Mouse (Mus musculus): ENCODE results near the gene Cacfd1.

The Cacfd1 gene

GRCm38 (mm10) chr2:27025545-27025944 lies 15.8 kb downstream of the Cacfd1 start:
- in situ Hi-C loops (cut with MboI; ENCODE audit: low pct_unique_long_range_greater_than_20kb in 1 of 2, low sequenced_read_pairs in 2 of 2, unreplicated experiment in 1 of 2), result no loop called here

GRCm38 (mm10) chr2:27026332-27026731 lies 16.6 kb downstream of the Cacfd1 start:
- in situ Hi-C loops (cut with MboI; ENCODE audit: low pct_unique_long_range_greater_than_20kb in 1 of 2, low sequenced_read_pairs in 2 of 2, unreplicated experiment in 1 of 2), result no loop called here

DNA sequence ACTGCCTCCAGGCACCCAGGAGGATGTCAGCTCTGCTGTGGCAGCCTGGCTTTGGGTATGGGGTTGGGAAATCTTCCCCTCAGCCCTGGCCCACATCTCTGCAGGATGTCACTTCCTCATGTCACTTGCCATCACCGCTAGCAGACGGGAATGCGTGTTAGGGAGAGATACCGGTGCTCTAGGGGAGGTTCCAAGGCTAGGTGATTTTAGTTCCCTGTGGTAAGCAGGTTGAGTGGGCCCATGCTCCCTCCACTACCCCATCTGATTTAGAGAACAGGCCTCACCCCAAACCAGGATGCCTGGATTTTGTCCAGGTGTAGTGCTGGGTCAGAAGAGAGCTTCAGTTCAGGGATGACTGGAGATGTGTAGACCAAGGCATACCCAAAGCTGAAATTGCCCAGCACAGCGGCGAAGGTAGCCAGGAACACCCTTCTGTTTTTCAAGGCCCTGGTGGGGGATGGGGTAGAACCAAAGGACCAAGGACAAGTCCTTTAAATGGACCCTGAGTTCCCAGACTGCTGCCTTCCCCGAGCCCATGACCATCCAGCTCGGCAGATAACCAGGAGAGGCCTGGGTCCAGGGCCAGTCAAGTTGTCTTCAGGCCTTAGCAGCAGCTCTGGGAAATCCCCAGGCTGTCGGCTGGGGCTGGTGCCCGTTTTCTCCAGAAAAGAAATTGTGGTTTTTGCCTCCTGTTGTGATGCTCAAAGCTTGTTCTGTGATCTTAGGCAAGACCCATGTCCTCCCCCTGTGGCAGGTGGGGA lies 17.3 kb downstream of the Cacfd1 start:
- in situ Hi-C loops (cut with MboI; ENCODE audit: low pct_unique_long_range_greater_than_20kb in 1 of 2, low sequenced_read_pairs in 2 of 2, unreplicated experiment in 1 of 2), result no loop called here

- in situ Hi-C loops (cut with MboI; ENCODE audit: low pct_unique_long_range_greater_than_20kb in 1 of 2, low sequenced_read_pairs in 2 of 2, unreplicated experiment in 1 of 2), result no loop called here
Measured at GRCm38 (mm10) chr2:27027618-27028436, 18.1 kb downstream of the Cacfd1 start, which contains the start of gene Slc2a6. Gene Slc2a6, minus strand, starts transcription at chr2:27027998.

GRCm38 (mm10) chr2:27028437-27029015 lies 18.8 kb downstream of the Cacfd1 start:
- in situ Hi-C loops (cut with MboI; ENCODE audit: low pct_unique_long_range_greater_than_20kb in 1 of 2, low sequenced_read_pairs in 2 of 2, unreplicated experiment in 1 of 2), result no loop called here

- in situ Hi-C loops (cut with MboI; ENCODE audit: low pct_unique_long_range_greater_than_20kb in 1 of 2, low sequenced_read_pairs in 2 of 2, unreplicated experiment in 1 of 2), result no loop called here
Measured at GRCm38 (mm10) chr2:27032361-27032760, 22.6 kb downstream of the Cacfd1 start.

GRCm38 (mm10) chr2:27036003-27036402 lies 26.3 kb downstream of the Cacfd1 start:
- in situ Hi-C loops (cut with MboI; ENCODE audit: low pct_unique_long_range_greater_than_20kb in 1 of 2, low sequenced_read_pairs in 2 of 2, unreplicated experiment in 1 of 2), result loop anchor here (5.0 kb wide), 2 partner anchors 384 to 394 kb away; no protein-coding TSS in a partner anchor

- in situ Hi-C loops (cut with MboI; ENCODE audit: low pct_unique_long_range_greater_than_20kb in 1 of 2, low sequenced_read_pairs in 2 of 2, unreplicated experiment in 1 of 2), result loop anchor here (5.0 kb wide), 2 partner anchors 385 to 395 kb away; no protein-coding TSS in a partner anchor
Measured at GRCm38 (mm10) chr2:27037008-27037407, 27.3 kb downstream of the Cacfd1 start.

DNA sequence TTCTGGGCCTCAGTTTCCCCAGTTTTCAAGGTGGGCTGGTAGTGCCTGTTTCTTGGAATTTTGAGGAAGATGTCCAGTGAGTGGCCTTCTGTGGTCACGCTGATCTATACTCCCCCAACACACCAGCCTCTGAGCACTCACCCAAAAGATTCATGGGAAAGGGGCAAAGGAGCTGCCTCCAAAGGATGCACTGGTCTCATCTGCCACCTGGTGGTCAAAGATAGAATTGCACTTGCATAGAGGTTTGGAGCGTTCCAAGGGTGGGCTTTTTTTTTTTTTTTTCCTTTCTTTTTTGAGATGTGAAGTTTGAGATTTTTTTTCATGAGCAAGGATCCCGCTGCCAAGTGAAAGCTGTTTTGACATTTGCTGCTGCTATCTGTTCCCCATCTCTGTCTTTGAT lies 28.9 kb downstream of the Cacfd1 start:
- in situ Hi-C loops (cut with MboI; ENCODE audit: low pct_unique_long_range_greater_than_20kb in 1 of 2, low sequenced_read_pairs in 2 of 2, unreplicated experiment in 1 of 2), result loop anchor here (5.0 kb wide), 2 partner anchors 386 to 396 kb away; no protein-coding TSS in a partner anchor

DNA sequence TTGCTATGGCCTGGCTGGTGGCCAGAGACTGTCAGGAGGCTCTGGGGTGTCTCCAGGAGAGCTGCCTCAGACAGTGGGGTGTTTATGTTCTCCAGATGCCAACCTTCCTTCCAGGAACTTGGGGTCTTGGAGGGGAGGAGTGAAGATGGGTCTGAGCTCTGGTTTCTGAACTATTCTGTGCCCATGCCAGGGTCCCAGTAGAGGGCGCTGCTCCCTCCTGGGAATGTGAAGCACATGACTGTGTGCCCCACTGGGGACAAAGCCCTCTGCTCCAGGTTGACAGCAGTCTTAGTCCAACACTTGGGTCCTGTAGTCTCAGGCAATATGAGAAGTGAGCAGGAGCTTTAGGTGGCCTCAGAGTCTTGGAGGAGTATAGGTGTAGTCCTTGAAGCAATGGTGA lies 29.6 kb downstream of the Cacfd1 start:
- in situ Hi-C loops (cut with MboI; ENCODE audit: low pct_unique_long_range_greater_than_20kb in 1 of 2, low sequenced_read_pairs in 2 of 2, unreplicated experiment in 1 of 2), result loop anchor here (5.0 kb wide), 2 partner anchors 387 to 397 kb away; no protein-coding TSS in a partner anchor

GRCm38 (mm10) chr2:27042131-27042844 lies 32.6 kb downstream of the Cacfd1 start:
- in situ Hi-C loops (cut with MboI; ENCODE audit: low pct_unique_long_range_greater_than_20kb in 1 of 2, low sequenced_read_pairs in 2 of 2, unreplicated experiment in 1 of 2), result loop anchor here (5.0 to 10.0 kb wide), 2 partner anchors 193 to 195 kb away; no protein-coding TSS in a partner anchor

DNA sequence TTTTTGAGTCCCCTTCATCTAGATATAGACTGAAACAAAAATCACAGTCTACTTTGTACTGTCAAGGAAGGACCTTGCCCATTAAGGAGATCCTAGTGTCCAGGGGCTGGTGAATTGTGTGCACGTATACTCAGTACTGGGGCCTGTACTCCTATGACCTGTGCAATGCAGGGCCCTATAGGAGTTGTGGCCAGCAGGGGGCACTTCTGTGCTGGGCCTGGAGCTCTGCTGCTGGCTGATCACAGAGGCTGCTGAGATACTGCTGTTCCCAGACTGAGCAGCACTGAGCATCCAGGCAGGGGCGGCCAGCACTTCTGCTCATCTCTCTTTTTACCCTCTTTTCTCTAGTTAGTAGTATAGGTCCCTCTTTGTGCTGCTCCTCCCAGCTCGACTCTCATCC lies 33.7 kb downstream of the Cacfd1 start:
- in situ Hi-C loops (cut with MboI; ENCODE audit: low pct_unique_long_range_greater_than_20kb in 1 of 2, low sequenced_read_pairs in 2 of 2, unreplicated experiment in 1 of 2), result loop anchor here (5.0 to 10.0 kb wide), 2 partner anchors 191 to 194 kb away; no protein-coding TSS in a partner anchor

DNA sequence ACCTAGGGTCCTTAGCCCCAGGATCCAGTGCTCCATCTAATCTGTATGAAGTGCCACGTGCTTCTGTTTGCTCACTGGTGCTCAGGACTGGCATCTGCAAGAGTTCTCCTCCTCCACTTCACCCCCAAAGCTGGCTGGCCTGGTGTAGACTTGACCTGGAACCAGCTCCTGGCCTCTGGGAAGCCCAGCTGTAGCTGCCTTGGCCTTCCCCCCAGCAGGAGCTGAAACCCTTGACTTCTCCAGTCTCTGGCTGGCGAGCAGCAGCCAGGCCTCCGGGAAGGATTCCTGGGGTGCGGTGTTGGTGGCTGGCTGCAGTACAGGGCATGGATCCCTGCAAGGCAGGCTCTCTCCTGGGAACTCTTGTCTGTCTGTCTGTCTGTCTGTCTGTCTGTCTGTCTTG lies 34.4 kb downstream of the Cacfd1 start:
- in situ Hi-C loops (cut with MboI; ENCODE audit: low pct_unique_long_range_greater_than_20kb in 1 of 2, low sequenced_read_pairs in 2 of 2, unreplicated experiment in 1 of 2), result loop anchor here (5.0 to 10.0 kb wide), 2 partner anchors 191 to 193 kb away; no protein-coding TSS in a partner anchor

GRCm38 (mm10) chr2:27044641-27045040 lies 34.9 kb downstream of the Cacfd1 start:
- in situ Hi-C loops (cut with MboI; ENCODE audit: low pct_unique_long_range_greater_than_20kb in 1 of 2, low sequenced_read_pairs in 2 of 2, unreplicated experiment in 1 of 2), result loop anchor here (5.0 to 10.0 kb wide), 2 partner anchors 190 to 193 kb away; no protein-coding TSS in a partner anchor

- in situ Hi-C loops (cut with MboI; ENCODE audit: low pct_unique_long_range_greater_than_20kb in 1 of 2, low sequenced_read_pairs in 2 of 2, unreplicated experiment in 1 of 2), result loop anchor here in 1 of 2 experiments (10.0 kb wide), 1 partner anchor 189 kb away; no protein-coding TSS in a partner anchor
Measured at GRCm38 (mm10) chr2:27045979-27046770, 36.4 kb downstream of the Cacfd1 start.

DNA sequence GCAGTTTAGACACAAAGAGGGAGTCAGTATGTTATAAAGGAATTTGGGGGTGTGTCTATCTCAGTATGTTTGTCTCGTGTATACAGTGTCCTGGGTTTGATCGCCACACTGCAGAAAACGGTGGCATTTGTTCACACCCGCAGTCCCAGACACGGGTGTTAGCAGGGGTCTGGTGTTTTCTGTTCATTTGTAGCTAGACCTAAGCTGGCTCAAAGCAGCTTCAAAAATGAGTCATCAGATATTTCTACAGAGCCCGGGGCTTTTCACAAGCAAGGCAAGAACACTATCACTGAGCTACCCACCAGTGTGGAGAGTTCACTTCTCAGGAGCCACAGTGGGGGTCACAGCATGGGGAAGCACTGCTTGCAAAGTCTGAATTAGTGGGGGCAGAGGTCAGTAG lies 39.7 kb downstream of the Cacfd1 start:
- in situ Hi-C loops (cut with MboI; ENCODE audit: low pct_unique_long_range_greater_than_20kb in 1 of 2, low sequenced_read_pairs in 2 of 2, unreplicated experiment in 1 of 2), result loop anchor here in 1 of 2 experiments (10.0 kb wide), 1 partner anchor 185 kb away; no protein-coding TSS in a partner anchor

- in situ Hi-C loops (cut with MboI; ENCODE audit: low pct_unique_long_range_greater_than_20kb in 1 of 2, low sequenced_read_pairs in 2 of 2, unreplicated experiment in 1 of 2), result no loop called here
Measured at GRCm38 (mm10) chr2:27058251-27058650, 48.5 kb downstream of the Cacfd1 start.
